Mouse (Mus musculus) stomach, embryonic 16.5 days (tissue): ENCODE data around the gene Tmem205. TPM values are rescaled to one million over a fixed set of nuclear protein-coding genes. Genes with fewer than 3 reads are reported as not detected.

Experiments
- ATAC-seq: fragments of 200-750 bp; cut with Nextera tagmentation; 2 replicates; pipeline ENCODE4 v1.8.0; 2017; ENCODE audit warnings: moderate number of reproducible peaks, moderate TSS enrichment; ENCODE audit not compliant: insufficient read depth, low FRiP score
- H3K27ac ChIP-seq: fragments of 300-500 bp; sonication (generic); 2 replicates; pipeline ENCODE4 v1.5.1; 2014; ENCODE audit warnings: low read length
- H3K27me3 ChIP-seq: fragments of 300-500 bp; sonication (generic); 2 replicates; pipeline ENCODE4 v1.6.1; 2014; ENCODE audit warnings: low read length, control low read depth, mixed read lengths; ENCODE audit not compliant: control insufficient read depth, insufficient read depth
- H3K36me3 ChIP-seq: fragments of 300-500 bp; sonication (generic); 2 replicates; pipeline ENCODE4 v1.6.1; 2014; ENCODE audit warnings: low read length; ENCODE audit not compliant: control insufficient read depth, insufficient read depth
- H3K4me1 ChIP-seq: fragments of 300-500 bp; sonication (generic); 2 replicates; pipeline ENCODE4 v1.6.1; 2014; ENCODE audit warnings: low read length, control low read depth, mixed read lengths; ENCODE audit not compliant: control insufficient read depth, insufficient read depth
- H3K4me2 ChIP-seq: fragments of 300-500 bp; sonication (generic); 2 replicates; pipeline ENCODE4 v1.6.1; 2014; ENCODE audit warnings: low read depth, low read length, mixed read lengths
- H3K4me3 ChIP-seq: fragments of 300-500 bp; sonication (generic); replicated peaks from 2 replicates; pipeline ENCODE4 v1.5.1; 2014; ENCODE audit warnings: mild to moderate bottlenecking, low read length
- H3K9ac ChIP-seq: fragments of 300-500 bp; sonication (generic); 2 replicates; pipeline ENCODE4 v1.6.1; 2014; ENCODE audit warnings: low read length
- H3K9me3 ChIP-seq: fragments of 300-500 bp; sonication (generic); replicated peaks from 2 replicates; pipeline ENCODE4 v1.6.1; 2016; ENCODE audit warnings: low read length, control low read depth; ENCODE audit not compliant: control insufficient read depth
- whole genome bisulfite sequencing: fragments of 180-500 bp; shearing (Covaris S2); extraction: QIAGEN DNeasy Blood & Tissue Kit; methylation state at CpG from one replicate; pipeline ENCODE4 v1.1.7; 2014; 5-methylcytosine and 5-hydroxymethylcytosine counted together
- polyA plus RNA-seq: library from polyadenylated mRNA; unstranded; fragments of >200 nt; fragmentation: Nextera tagmentation; extraction: Ambion mirVana; gene quantifications from 2 replicates; pipeline ENCODE4 v1.2.1, GENCODE M21; 2015

Tmem205 gene
- polyA plus RNA-seq, 1 experiment from 2014 or later: 74.5 TPM

GRCm38 (mm10) chr9:21950322-21950721 lies 23.0 kb upstream of the Tmem205 start:
- no peaks in the 10 kb centered on the region for H3K9me3 ChIP-seq
- H3K4me3 ChIP-seq: no peak overlapping the region
- ATAC-seq: no peak
- no peaks in the 10 kb centered on the region for H3K36me3 ChIP-seq
- H3K4me1 ChIP-seq: peaks cover 7% of the 10 kb centered on the region; the same call in 1 of the 2 replicates
- no peak overlapping the region for H3K27ac ChIP-seq
- H3K4me2 ChIP-seq: no peak overlapping the region
- 14% methylated on average over 11 of the region's 11 CpGs for WGBS
- no peak overlapping the region for H3K9ac ChIP-seq
- no peaks in the 10 kb centered on the region for H3K27me3 ChIP-seq

- Histone ChIP-seq H3K27me3 (no peaks in the 10 kb centered on the region; the same call in 1 of the 2 replicates), H3K36me3 (no peaks in the 10 kb centered on the region), H3K27ac (no peak overlapping the region), H3K4me2 (no peak overlapping the region), H3K4me1 (0 out of 2 replicates have a peak, but pooled peaks cover 10% of the 10 kb centered on the region), H3K9me3 (no peaks in the 10 kb centered on the region), H3K9ac (no peak overlapping the region), H3K4me3 (no peak overlapping the region)
- 60% methylated on average over 6 of the region's 6 CpGs for WGBS
- ATAC-seq: no peak
Measured at GRCm38 (mm10) chr9:21948790-21949189, 21.4 kb upstream of the Tmem205 start.

GRCm38 (mm10) chr9:21948146-21948545 lies 20.8 kb upstream of the Tmem205 start:
- Histone ChIP-seq H3K27me3 (no peaks in the 10 kb centered on the region; the same call in 1 of the 2 replicates), H3K9me3 (no peaks in the 10 kb centered on the region), H3K4me1 (0 out of 2 replicates have a peak, but pooled peaks cover 10% of the 10 kb centered on the region), H3K4me3 (no peak overlapping the region), H3K27ac (no peak overlapping the region), H3K36me3 (no peaks in the 10 kb centered on the region), H3K4me2 (no peak overlapping the region), H3K9ac (no peak overlapping the region)
- WGBS: 53% methylated on average over 8 of the region's 8 CpGs
- no peak for ATAC-seq

GRCm38 (mm10) chr9:21947540-21948130 lies 20.3 kb upstream of the Tmem205 start:
- Histone ChIP-seq H3K9me3 (no peaks in the 10 kb centered on the region), H3K4me2 (0 out of 2 replicates have a peak overlapping the region, but pooled peaks have one; percentile 29), H3K4me1 (0 out of 2 replicates have a peak, but pooled peaks cover 10% of the 10 kb centered on the region), H3K9ac (no peak overlapping the region), H3K27me3 (no peaks in the 10 kb centered on the region; the same call in 1 of the 2 replicates), H3K27ac (no peak overlapping the region), H3K36me3 (no peaks in the 10 kb centered on the region), H3K4me3 (no peak overlapping the region)
- ATAC-seq: no peak
- WGBS: 8% methylated on average over 28 of the region's 28 CpGs

- whole genome bisulfite sequencing: 15% methylated on average over 23 of the region's 23 CpGs
- Histone ChIP-seq H3K27me3 (no peaks in the 10 kb centered on the region; the same call in 1 of the 2 replicates), H3K9ac (no peak overlapping the region), H3K36me3 (no peaks in the 10 kb centered on the region), H3K4me3 (no peak overlapping the region), H3K27ac (no peak overlapping the region), H3K4me2 (0 out of 2 replicates have a peak overlapping the region, but pooled peaks have one; percentile 23), H3K9me3 (no peaks in the 10 kb centered on the region), H3K4me1 (0 out of 2 replicates have a peak, but pooled peaks cover 10% of the 10 kb centered on the region)
- ATAC-seq: no peak
Measured at GRCm38 (mm10) chr9:21944267-21944666, 16.9 kb upstream of the Tmem205 start.

- Histone ChIP-seq H3K4me2 (no peak overlapping the region), H3K9me3 (no peaks in the 10 kb centered on the region), H3K9ac (no peak overlapping the region), H3K36me3 (no peaks in the 10 kb centered on the region), H3K4me3 (no peak overlapping the region), H3K27me3 (no peaks in the 10 kb centered on the region; the same call in 1 of the 2 replicates), H3K27ac (no peak overlapping the region), H3K4me1 (0 out of 2 replicates have a peak, but pooled peaks cover 10% of the 10 kb centered on the region)
- ATAC-seq: no peak
- WGBS: 42% methylated on average over 12 of the region's 12 CpGs
Measured at GRCm38 (mm10) chr9:21943638-21944037, 16.3 kb upstream of the Tmem205 start.

- Histone ChIP-seq H3K36me3 (no peaks in the 10 kb centered on the region), H3K4me2 (no peak overlapping the region), H3K4me1 (0 out of 2 replicates have a peak, but pooled peaks cover 13% of the 10 kb centered on the region), H3K9ac (no peak overlapping the region), H3K27me3 (no peaks in the 10 kb centered on the region; the same call in 1 of the 2 replicates), H3K9me3 (no peaks in the 10 kb centered on the region), H3K27ac (no peak overlapping the region), H3K4me3 (no peak overlapping the region)
- 67% methylated on average over 12 of the region's 12 CpGs for WGBS
- no peak for ATAC-seq
Measured at GRCm38 (mm10) chr9:21943046-21943445, 15.7 kb upstream of the Tmem205 start.

- H3K27me3 ChIP-seq: no peaks in the 10 kb centered on the region
- 74% methylated on average over 4 of the region's 4 CpGs for WGBS
Measured at GRCm38 (mm10) chr9:21938234-21938855, 11.0 kb upstream of the Tmem205 start.

GRCm38 (mm10) chr9:21937711-21938175 lies 10.4 kb upstream of the Tmem205 start:
- no peaks in the 10 kb centered on the region for H3K27me3 ChIP-seq
- 0 out of 2 replicates have a peak, but pooled peaks cover 6% of the 10 kb centered on the region for H3K4me1 ChIP-seq
- no peaks in the 10 kb centered on the region for H3K36me3 ChIP-seq
- peak overlapping the region; percentile 75 for H3K4me2 ChIP-seq
- no peak overlapping the region for H3K9ac ChIP-seq
- 71% methylated on average over 4 of the region's 4 CpGs for WGBS
- no peaks in the 10 kb centered on the region for H3K9me3 ChIP-seq
- no peak overlapping the region for H3K27ac ChIP-seq
- H3K4me3 ChIP-seq: peak overlapping the region; percentile 62; the same call in 1 of the 2 replicates
- no peak for ATAC-seq

More at GRCm38 (mm10) chr9:21938234-21938855, 11.0 kb upstream of the Tmem205 start:
- no peak overlapping the region for H3K4me2 ChIP-seq
- no peak for ATAC-seq
- H3K4me3 ChIP-seq: no peak overlapping the region
- H3K9me3 ChIP-seq: no peaks in the 10 kb centered on the region
- H3K36me3 ChIP-seq: no peaks in the 10 kb centered on the region
- H3K27ac ChIP-seq: no peak overlapping the region
- no peak overlapping the region for H3K9ac ChIP-seq
- H3K4me1 ChIP-seq: 0 out of 2 replicates have a peak, but pooled peaks cover 6% of the 10 kb centered on the region
